Mouse (Mus musculus) telencephalon, adult 2 months (tissue): ENCODE data around the gene Qk.

Source experiments
- DNase-seq: peaks from one replicate; pipeline ENCODE4 v3.0.0-alpha.2; 2011; ENCODE audit warnings: low read depth, low spot score

Qk gene

GRCm38 (mm10) chr17:10319685-10320455 is at the start of gene Qk:
Gene Qk, minus strand, starts transcription at chr17:10319854.
- DNase-seq = peak; percentile 86

GRCm38 (mm10) chr17:10367044-10367443 is 47.4 kb upstream of the Qk start:
- no peak for DNase-seq

GRCm38 (mm10) chr17:10366577-10366976 is 46.9 kb upstream of the Qk start:
- no peak for DNase-seq

- DNase-seq = no peak
Observed at GRCm38 (mm10) chr17:10365501-10366482, 46.1 kb upstream of the Qk start.

GRCm38 (mm10) chr17:10363151-10363550 is 43.5 kb upstream of the Qk start:
- DNase-seq = no peak

- no peak for DNase-seq
Observed at GRCm38 (mm10) chr17:10361882-10362291, 42.2 kb upstream of the Qk start.

- DNase-seq = no peak
Observed at GRCm38 (mm10) chr17:10360738-10361137, 41.1 kb upstream of the Qk start.

- DNase-seq = peak; percentile 56
Observed at GRCm38 (mm10) chr17:10359466-10359865, 39.8 kb upstream of the Qk start.

GRCm38 (mm10) chr17:10357348-10357747 is 37.7 kb upstream of the Qk start:
- no peak for DNase-seq

- DNase-seq = no peak
Observed at GRCm38 (mm10) chr17:10356294-10356693, 36.6 kb upstream of the Qk start.

- DNase-seq = no peak
Observed at GRCm38 (mm10) chr17:10355746-10356145, 36.1 kb upstream of the Qk start.

- no peak for DNase-seq
Observed at GRCm38 (mm10) chr17:10338286-10338685, 18.6 kb upstream of the Qk start.

GRCm38 (mm10) chr17:10336558-10336957 is 16.9 kb upstream of the Qk start:
- DNase-seq = no peak

GRCm38 (mm10) chr17:10335809-10336499 is 16.3 kb upstream of the Qk start:
- no peak for DNase-seq

GRCm38 (mm10) chr17:10334957-10335690 is 15.5 kb upstream of the Qk start:
- DNase-seq = no peak

GRCm38 (mm10) chr17:10334481-10334880 is 14.8 kb upstream of the Qk start:
- no peak for DNase-seq

- no peak for DNase-seq
Observed at GRCm38 (mm10) chr17:10333321-10333720, 13.7 kb upstream of the Qk start.

- DNase-seq = no peak
Observed at GRCm38 (mm10) chr17:10332127-10332526, 12.5 kb upstream of the Qk start.

GRCm38 (mm10) chr17:10329461-10329860 is 9.8 kb upstream of the Qk start:
- no peak for DNase-seq

- DNase-seq = no peak
Observed at GRCm38 (mm10) chr17:10328544-10329100, 9.0 kb upstream of the Qk start.
